Mouse (Mus musculus): ENCODE data around the gene Hs3st3a1.

DNA sequence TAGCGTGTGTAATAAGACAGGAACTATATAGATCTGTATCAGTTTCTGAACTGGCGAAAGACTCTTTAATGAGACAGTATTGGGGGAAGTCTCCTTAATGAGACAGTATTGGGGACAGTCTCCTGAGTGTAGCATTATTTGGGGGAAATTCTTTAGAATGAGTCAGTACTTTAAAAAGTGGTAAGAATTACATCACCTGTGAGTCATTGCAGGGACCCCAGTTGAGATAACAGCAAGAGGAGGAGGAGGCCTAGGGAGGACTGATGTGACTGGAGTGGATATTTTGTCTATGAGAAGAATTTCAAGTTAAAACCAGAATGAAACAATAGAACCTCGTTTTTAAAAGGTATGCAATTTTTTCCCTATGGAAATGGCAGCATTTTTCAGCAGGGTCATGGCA, 26.6 kb downstream of the Hs3st3a1 start:
- TF ChIP-seq CTCF (IDR thresholded peaks at IDR 0.05; ENCODE audit: low read depth) (no peak), EP300 (IDR thresholded peaks at IDR 0.05; ENCODE audit: low read depth) (no peak)

All from heart, postnatal 0 days (tissue).